Mouse (Mus musculus): ENCODE data around the gene Creb3l2.

The Creb3l2 gene

DNA sequence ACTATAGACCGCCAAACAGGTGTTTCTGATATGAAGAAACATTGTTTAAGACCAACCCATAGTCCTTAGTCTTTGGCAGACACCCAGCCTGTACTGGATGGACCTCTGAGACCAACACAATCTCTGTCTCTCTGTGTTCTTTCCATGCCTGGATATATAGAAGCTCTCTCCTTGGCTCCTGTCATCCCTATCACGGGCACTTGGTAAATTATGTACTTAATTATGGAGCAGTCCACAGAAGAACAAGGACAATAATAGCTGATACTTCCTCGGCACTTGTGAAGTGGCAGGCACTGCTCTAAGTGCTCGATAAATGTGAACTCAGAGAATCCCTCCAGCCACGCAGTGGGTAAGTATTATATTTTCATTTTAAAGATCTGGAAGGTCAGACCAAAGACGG, 72.2 kb downstream of the Creb3l2 start:
- DNase-seq: no peak

- DNase-seq: no peak
Observed at GRCm38 (mm10) chr6:37368281-37368680, 73.7 kb downstream of the Creb3l2 start.

DNA sequence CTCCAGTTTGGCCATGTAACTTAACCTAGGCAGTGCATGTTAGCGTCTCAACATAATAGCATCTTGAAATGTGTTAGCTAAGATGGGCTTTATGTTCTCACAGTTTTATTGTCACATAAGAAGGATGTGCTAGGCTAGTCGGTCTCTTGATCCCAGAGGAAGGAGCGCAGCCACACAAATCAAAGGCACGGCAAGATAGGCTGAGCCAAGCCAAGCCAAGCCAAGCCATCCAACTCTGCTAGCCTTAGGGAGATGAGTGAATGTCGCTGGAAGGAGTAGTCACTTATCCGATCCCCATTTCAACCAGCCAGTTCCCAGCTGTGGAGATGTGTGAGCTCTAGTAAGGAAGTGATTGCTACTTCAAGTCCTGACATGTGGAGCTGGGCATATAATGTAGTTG, 75.0 kb downstream of the Creb3l2 start:
- no peak for DNase-seq

GRCm38 (mm10) chr6:37365179-37365578, 76.8 kb downstream of the Creb3l2 start:
- no peak for DNase-seq

DNA sequence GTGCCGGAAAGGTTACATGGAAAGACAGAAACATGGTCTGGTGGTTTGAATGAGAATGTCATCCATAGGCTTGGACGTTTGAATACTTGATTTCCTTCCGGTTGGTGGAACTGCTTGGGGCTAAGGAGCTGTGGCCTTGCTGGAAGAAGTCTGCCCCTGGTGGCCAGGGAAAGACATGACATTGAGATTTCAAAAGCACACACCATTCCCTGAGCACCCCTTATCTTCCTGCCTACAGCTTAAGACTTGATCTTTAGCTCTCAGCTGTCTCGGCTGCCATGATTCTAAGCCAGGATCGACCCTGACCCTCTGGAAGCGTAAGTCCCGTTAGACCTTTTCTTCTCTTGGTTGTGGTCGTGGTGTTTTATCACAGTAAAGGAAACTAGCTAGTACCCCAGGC, 77.6 kb downstream of the Creb3l2 start:
- DNase-seq: no peak

GRCm38 (mm10) chr6:37360813-37361385, 81.0 kb downstream of the Creb3l2 start:
- DNase-seq: no peak

DNA sequence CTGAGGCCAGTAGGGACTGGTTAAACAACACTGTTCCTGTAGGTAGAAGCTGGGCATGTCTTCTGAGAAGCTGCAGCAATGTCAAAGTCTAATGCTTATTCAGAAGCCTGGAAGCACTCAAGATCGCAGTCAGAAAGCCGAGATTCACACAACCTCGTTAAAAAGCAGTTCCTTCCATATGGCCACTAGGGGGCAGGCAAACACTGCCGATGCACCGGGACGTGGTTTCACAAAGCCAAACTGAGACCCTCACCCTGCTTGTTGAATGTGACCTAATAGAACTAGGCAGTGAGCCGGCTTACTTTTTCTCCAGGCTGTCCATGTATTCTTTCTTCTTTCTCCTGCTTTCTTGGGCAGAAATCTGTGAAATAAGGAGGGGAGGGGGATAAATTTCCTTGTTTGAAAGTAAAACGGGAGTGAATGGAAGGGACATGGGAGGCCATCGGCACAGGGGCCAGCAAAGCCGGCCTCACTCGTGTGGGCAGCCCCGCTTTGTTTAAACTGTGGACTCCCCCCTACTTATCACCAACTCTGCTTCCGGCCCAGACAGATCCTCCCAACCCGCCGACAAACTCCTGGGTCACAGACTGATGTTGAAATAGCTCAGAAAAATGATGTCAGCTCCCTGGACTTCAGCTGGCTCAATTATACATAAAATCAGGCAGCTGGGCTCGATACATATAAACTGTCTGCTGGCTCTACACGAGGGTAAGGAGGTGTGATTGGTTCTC, 87.3 kb downstream of the Creb3l2 start:
- DNase-seq: peak; percentile 38

DNA sequence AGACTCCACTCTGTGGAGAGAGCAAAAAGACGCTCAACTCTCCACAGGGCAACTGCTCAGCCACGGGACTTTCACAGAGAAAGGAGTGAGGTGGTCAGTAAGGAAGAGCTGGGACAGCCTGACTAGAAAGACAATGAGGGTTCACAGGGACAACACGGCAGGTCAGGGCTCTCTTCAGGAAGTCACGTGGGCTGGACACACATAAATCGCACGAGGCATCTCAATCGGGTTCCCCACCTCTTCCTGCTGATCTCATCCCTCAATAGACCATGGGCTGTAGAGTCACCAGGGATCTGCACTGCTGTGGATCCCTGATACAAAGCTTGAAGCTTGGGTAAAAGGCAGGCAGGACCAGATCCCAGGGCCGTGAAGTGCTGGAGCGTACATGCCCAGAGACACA, 88.3 kb downstream of the Creb3l2 start:
- no peak for DNase-seq

GRCm38 (mm10) chr6:37351731-37352380, 90.1 kb downstream of the Creb3l2 start:
- peak; percentile 55 for DNase-seq

GRCm38 (mm10) chr6:37350315-37350714, 91.6 kb downstream of the Creb3l2 start:
- DNase-seq: no peak

- peak; percentile 44 for DNase-seq
Observed at GRCm38 (mm10) chr6:37347606-37348005, 94.3 kb downstream of the Creb3l2 start.

DNA sequence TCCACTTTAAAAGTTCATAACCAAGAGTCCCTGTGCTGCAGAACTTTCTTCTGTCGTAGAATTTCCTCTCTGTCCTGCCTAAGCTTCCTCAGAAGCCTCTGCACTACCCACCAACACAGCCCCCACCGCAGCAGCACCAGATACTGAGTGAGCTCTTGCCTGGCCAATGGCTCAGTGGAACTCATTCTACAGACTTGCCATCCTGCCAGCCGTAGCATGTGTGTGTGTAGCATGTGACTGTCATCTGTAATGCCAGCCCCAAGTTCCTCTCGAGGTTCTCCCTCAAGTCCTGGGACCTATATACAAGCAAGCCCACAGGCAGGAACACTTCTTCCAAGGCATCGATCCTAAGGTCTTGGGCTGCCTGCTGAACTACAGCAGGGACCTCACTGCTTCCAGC, 103.9 kb downstream of the Creb3l2 start:
- DNase-seq: no peak

DNA sequence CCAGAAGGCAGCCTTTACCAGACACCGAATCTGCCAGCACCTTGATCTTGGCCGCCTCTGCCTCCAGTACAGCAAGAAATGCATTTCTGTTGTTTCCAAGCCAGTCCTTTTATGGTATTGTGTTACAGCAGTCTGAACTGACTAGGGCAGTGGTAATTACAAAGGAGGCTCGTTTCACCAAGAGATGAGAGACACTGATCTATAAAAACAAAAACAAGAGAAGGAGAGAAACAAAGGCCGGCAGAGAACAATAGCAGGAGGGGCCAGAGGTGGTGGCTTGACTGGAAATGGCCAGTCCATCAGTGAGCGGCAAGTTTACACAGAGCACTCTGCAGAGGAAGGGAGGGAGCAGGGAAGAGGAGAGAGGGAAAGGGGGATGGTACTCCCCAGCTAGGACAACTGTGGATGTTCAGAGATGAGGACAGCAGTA, 105.1 kb downstream of the Creb3l2 start:
- no peak for DNase-seq

DNA sequence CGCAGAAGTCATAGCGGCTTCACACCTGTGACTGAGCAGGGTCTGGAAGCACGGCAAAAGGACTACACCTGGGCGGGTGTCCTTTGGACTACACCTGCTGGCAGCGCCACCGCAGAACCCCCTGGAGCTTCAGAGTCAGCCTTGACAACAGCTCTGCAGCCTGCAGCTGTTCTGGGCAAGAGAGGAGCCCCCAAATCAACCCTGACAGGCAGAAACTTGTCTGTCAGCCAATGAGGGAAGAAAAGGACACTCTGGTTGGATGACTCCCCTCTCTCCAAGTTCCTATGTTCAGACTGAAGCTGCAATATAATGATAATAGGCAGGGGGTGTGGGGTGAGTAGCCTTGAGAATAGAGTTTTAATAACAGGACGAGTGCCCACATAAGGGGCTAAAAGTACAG, 105.6 kb downstream of the Creb3l2 start:
- DNase-seq: no peak

DNA sequence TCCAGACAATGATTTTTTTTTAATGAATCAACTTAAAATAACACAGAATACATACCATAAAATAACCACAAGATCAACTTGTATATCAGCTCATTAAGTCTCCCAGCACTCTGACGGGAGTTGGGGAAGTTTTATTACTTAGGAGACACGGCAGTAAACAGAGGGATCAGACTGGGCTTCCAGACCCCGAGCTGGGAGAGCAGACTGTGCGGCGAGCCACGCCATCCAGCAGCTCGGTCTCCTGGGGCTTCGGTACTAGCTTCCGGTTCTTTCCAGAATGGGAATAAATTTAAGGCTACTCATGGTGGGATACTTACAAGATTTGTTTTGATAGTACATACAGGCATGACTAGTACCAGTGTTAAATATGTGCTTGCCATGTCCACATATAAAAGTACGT, 109.1 kb downstream of the Creb3l2 start:
- DNase-seq: no peak

DNA sequence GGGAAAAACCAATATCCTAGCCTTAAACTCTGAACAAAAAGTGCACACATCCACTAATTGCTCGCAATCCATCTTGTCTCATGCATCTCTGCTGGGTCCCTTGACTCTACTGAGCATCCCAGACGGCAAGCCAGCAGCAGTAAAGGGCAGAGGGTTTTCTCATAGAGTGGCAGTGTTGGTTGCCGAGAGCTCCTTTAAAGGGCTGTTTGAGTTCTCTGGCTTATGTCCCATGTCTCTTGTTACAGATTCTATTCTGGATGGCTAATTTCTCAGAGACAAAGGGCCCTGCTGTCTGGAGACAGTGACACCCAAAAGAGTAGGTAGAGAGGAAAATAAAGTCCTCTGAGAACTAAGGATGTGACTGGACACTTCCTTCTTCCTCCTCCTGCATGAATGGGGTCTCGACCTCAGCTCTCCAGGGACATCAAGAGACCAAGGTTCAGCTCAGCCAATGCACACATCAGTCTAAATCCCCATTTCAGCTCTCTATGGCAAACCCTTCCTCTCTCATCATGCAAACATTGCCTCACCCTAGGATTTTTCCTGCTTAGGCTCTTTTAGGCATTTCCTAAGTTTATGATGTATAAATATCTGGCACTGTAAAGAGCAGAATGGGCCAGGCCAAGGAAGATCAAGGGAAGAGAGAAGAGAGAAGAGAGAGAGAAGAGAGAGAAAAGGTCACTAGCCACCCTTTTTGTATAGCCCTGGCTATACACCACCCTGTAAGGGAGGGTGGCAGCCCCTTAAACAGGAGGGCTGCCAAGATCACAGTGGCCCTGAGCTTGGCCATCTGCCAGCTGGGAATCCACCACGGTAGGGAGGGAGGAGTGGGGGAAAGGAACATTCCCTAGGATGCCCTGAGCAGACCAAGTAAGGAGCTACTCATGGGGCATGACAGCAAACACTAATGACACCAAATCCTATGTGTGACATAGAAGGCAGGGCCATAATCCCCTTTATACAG, 111.8 kb downstream of the Creb3l2 start:
- DNase-seq: no peak

- no peak for DNase-seq
Observed at GRCm38 (mm10) chr6:37329376-37329775, 112.6 kb downstream of the Creb3l2 start.

- DNase-seq: no peak
Observed at GRCm38 (mm10) chr6:37328671-37329070, 113.3 kb downstream of the Creb3l2 start.

GRCm38 (mm10) chr6:37327519-37327918, 114.4 kb downstream of the Creb3l2 start:
- DNase-seq: no peak

GRCm38 (mm10) chr6:37326603-37326955, 115.4 kb downstream of the Creb3l2 start:
- no peak for DNase-seq

- no peak for DNase-seq
Observed at GRCm38 (mm10) chr6:37325906-37326602, 115.9 kb downstream of the Creb3l2 start.

DNA sequence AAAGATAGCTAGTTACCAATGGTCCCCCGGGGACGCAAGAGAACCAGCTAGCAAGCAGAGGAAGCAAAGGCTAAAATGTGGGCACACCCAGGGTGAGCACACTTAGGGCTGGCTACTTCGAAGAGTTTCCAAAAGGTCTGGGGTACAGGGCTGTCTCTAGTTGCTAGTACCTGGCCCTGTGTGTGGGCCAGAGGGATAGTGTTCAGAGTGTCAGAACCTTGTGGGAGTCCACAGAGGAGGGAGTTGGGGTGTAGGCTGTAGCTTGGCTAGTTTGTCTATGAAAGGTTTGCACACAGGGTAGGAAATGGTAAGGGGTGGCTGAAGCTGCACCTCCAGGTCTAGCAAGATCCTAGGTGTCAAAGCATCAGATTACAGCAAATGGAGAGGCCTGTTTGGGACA, 116.9 kb downstream of the Creb3l2 start:
- DNase-seq: no peak

DNA sequence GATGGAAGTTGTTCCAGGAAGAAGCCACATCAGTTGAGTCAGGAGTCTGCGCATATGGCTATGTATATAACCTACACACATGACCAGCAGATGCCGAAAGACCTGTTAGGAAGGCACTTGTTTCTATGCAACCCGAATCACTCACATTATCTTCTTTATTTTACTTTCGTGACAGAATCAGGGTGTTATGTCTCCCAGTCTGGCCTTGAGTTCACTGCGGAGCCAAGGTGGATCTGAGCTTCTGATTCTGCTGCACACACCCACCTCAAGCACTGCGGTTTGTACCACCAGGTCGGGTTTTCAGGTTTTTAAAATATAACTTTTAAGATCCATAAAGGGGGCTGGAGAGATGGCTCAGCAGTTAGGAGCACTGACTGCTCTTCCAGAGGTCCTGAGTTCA, 119.3 kb downstream of the Creb3l2 start:
- no peak for DNase-seq

All from layer of hippocampus, adult 9-11 months (tissue).